Mouse (Mus musculus) layer of hippocampus, adult 11-12 months (tissue): ENCODE measurements around the gene Col11a2.

Experiments used
- DNase-seq: peaks from one replicate; pipeline ENCODE4 v3.0.0; 2022; ENCODE audit warnings: low spot score

Col11a2 gene

DNA sequence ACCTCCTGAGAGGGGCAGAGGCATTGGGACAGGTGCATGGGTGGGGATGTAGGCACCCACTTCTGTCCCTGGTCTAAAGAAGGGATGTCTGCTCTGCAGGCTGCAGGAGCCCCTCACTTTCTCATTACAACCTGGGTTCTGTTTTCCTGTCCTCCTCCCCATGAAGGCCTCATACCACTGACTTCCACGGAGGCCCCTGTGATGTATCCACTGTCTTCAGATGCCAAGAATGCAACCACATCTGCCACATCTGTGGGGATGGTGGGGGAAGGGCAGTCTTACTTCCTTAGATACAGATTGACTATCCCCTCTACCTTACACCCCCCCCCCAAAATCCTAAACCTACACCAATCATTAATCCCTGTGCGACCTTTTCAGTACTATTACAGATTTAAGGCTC, 13.0 kb upstream of the Col11a2 start:
- peak; percentile 11 for DNase-seq

DNA sequence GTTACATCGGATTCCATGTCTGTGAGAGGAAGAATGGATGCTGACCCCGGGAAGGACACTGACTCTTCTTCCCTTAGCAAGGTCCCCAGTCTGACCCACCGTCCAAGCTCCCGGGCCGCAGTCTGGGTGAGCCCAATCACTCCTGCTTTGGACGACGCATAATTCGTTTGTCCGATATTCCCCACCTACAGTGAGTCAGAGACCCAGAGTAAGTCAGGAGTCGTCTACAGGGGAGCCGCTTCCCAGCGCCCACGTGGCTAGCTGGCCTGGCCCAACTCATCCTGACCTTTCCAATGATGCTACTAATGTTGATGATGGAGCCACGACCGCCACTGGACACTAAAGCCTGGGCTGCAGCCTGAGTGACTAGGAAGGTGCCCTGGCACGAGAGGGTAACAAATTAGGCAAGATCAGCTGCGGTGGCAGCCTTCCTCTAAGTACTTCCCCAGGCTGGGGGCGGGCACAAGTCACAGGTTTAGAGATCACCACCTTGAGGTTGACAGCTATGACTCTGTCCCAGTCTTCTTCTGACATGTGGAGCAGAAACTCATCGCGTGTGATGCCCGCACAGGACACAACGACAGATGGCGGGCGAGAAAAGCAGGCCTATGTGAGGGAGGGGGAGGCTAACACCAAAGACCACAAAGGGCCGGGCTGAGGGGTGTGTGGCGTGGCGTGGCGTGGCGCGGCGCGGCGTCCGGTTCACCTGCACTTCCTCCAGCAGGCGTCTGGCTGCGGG, 12.2 kb upstream of the Col11a2 start:
- DNase-seq: peak; percentile 26

GRCm38 (mm10) chr17:34027656-34028223, 11.5 kb upstream of the Col11a2 start, which contains the start of gene H2-Ke6:
TSS of gene H2-Ke6 (minus strand) at chr17:34028060.
- DNase-seq: peak; percentile 95

GRCm38 (mm10) chr17:34028501-34029149, 10.6 kb upstream of the Col11a2 start:
- no peak for DNase-seq

DNA sequence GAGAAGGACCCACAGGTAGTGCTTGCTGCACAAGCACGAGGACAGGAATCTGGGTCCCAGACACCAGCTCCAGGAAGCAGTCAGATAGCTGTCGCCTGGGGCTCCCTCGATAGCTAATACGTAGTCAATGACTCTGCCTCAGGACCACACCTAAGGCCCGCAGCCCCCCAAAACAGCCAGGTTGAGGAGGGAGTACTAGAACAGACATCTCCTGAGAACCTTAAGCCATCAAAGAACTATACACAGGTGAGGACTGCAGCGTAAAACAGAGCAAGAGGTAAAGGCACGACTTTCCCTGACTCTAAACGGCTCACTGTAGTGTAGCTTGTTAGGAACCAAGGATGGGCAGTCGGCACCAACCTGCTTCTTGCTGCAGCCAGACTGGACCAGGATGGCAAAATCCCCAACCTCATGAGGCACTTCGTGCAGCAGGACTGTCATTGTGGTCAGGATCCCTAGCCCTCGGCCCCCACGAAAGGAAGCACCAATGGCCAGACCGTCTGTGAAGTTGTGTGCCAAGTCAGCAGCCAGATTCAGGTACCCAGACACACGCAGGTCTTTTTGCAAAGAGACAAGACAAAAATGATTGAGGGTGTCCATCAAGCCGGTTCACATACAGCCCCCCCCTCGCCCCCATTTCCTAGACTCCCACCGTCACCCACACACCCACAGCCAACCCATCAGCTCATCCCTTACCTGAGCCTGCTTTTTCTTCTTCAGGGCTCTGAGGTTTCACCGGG, 9.9 kb upstream of the Col11a2 start:
- DNase-seq: no peak

DNA sequence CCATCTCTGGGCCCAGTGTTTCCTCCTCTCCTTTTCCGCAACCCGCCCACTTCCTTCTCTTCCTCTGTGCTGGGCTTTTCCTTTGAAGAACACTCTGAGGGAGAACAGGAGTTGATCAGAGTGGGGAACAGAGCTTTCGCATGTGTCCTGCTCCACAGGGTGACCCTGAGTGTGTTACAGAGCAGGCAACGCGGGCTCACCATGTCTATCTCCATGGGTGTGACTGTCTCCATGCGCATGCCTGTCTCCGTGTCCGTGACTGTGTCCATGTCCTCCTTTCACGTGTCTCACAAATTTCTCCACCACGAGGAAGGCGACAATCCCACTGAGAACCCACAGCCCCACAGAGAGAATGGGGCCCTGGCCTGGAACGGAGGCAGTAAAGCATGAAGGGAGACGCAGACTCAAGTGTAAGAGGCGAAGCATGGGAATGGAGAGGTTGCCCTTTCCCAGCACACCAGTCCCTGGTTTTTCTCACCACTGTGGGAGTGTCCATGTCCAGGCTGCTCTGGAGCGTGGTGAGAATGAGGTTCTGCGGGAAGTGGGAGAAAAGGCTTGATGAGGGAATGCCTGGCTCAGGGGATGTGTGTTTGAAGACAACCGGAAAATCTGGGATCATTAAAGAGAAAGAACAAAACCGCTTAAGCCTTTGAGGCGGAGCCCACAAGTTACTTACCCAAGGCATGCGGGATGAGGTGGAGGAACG, 9.2 kb upstream of the Col11a2 start:
- DNase-seq: peak; percentile 17

GRCm38 (mm10) chr17:34030861-34031326, 8.3 kb upstream of the Col11a2 start:
- DNase-seq: no peak

DNA sequence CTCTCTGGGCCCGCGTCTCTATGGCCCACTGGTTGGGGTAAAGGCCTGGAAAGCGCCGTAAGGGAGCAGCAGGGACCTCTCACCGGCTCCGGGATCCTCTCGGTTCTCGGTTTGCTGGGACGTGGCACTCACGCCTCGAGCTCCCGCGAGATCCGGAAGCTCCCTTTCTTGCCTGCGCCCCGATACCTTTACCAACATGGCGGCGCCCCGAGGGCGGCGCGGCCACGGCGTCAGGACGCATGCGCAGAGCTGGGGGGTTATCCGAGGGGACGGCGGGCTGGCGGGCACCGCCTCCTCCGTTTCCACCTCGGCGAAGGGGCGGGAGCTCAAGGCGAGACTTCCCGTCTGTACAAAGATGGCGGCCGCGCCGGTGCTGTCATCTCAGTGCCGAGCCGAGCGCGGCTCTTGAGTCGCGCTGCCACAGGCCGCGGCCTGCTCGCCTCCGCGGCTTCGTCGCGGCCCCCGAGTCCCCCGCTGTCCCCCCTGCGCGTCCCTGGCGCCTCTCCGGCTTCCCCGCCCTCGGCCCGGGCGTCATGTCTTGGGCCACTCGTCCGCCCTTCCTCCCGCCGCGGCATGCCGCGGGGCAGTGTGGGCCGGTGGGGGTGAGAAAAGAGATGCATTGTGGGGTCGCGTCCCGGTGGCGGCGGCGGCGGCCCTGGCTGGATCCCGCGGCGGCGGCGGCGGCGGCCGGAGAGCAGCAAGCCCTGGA, 7.6 kb upstream of the Col11a2 start, which contains the start of the genes Slc39a7 and Rxrb:
Gene Slc39a7 (minus strand): TSS at position 218 of the 709 bp plus-strand sequence.
Gene Rxrb (plus strand): TSS at position 348 of the 709 bp plus-strand sequence.
- peak; percentile 98 for DNase-seq

DNA sequence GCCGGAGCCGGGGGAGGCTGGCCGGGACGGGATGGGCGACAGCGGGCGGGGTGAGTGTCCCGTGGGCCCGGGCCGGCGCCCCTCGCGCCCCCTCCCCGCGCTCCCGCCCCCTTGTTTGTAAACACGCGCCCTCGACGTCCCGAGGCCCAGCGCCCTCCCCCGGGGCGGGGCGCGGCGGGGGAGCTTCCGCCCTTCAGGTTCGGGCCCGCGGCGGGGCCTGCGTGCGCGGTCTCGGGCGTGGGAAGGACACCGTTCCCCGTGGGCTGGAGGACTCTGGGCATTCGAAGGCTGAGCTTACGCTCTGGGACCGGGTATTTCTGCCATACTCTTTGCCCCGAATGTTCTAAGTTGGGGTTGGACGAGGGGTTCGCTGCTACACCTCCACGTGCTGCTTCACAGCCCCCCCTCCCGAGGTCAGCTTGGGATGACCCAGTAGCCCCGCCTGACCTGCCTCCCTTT, 7.0 kb upstream of the Col11a2 start:
- DNase-seq: no peak

DNA sequence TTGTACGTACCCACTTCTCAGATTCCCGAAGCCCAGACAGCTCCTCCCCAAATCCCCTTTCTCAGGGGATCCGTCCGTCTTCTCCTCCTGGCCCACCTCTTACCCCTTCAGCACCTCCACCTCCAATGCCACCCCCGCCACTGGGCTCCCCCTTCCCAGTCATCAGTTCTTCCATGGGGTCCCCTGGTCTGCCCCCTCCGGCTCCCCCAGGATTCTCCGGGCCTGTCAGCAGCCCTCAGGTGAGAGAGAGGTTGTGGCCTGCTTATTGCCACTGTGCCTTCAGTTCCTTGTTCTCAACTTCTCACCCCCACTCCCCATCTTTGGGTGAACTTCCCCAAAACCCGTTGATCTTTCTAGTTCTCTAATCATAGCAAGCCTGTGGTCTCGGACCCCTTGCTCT, 6.4 kb upstream of the Col11a2 start:
- peak; percentile 35 for DNase-seq

GRCm38 (mm10) chr17:34033441-34033840, 5.8 kb upstream of the Col11a2 start:
- peak; percentile 14 for DNase-seq

GRCm38 (mm10) chr17:34034064-34034463, 5.2 kb upstream of the Col11a2 start:
- DNase-seq: peak; percentile 73

DNA sequence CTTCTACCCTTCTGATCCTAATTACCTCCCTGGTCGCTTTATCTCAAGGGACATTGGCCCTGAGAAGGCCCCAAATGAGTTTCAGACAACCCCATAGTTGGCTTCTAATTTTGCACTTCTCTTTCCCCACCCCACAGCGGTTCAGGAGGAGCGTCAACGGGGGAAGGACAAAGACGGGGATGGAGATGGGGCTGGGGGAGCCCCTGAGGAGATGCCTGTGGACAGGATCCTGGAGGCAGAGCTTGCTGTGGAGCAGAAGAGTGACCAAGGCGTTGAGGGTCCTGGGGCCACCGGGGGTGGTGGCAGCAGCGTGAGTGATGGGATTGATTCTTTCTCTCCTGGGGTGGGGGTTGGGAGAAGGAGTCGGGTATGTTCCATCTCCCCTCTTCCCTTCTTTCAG, 3.7 kb upstream of the Col11a2 start:
- no peak for DNase-seq

DNA sequence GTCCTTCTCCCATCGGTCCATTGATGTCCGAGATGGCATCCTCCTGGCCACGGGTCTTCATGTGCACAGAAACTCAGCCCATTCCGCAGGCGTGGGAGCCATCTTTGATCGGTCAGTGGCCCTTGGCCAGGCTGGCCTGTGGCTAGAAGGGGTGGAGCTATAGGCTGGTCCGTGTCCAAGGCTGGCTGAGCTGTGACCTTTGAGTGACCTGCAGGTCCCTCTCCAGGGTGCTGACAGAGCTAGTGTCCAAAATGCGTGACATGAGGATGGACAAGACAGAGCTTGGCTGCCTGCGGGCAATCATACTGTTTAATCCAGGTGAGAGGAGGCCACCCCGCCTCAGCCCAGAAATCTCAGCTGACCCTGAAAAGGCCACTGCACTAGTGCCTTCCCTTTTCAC, 2.6 kb upstream of the Col11a2 start:
- DNase-seq: peak; percentile 45

DNA sequence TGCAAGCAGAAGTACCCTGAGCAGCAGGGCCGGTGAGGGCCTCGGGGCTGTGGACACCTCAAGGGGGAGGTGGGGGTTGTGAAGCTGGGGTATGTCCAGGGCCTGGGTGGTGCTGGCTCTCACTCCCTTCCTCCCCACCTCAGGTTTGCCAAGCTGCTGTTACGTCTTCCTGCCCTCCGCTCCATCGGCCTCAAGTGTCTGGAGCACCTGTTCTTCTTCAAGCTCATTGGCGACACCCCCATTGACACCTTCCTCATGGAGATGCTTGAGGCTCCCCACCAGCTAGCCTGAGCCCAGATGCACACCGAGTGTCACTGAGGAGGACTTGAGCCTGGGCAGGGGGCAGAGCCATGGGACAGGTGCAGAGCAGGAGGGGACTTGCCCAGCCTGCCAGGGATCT, 2.0 kb upstream of the Col11a2 start:
- DNase-seq: peak; percentile 12

DNA sequence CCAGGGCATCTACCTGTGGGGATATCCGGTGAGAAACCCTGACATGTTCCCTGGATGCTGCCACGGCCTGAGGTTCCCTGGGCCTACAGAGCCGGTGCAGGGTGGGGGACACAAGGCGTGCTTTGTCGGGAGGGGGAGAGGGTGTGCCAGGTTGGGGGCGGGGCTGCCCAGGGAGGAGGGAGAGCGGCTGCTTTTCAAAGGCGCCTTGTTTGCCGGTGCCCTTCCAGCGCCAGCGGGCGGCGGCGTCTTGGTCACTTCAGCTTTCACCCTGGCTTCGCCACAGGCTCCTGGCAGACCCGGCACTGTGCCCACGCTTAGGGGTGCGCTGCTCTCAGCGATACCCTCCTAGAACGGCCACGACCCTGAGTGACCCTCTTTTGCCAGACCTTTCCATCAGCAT, 797 bp upstream of the Col11a2 start:
- peak; percentile 75 for DNase-seq

- DNase-seq: peak; percentile 35
These were observed 569 bp downstream of the Col11a2 start for GRCm38 (mm10) chr17:34039562-34040450.

- no peak for DNase-seq
These were observed 6.7 kb downstream of the Col11a2 start for GRCm38 (mm10) chr17:34045941-34046340.

GRCm38 (mm10) chr17:34047404-34048050, 8.3 kb downstream of the Col11a2 start:
- DNase-seq: no peak
